Mouse (Mus musculus): ENCODE measurements around the gene Abhd16a. TPM values are rescaled to one million over a fixed set of nuclear protein-coding genes. Genes with fewer than 3 reads are reported as not detected.

The Abhd16a gene
- polyA plus RNA-seq, 1 experiment from 2014 or later: 89.6 TPM

DNA sequence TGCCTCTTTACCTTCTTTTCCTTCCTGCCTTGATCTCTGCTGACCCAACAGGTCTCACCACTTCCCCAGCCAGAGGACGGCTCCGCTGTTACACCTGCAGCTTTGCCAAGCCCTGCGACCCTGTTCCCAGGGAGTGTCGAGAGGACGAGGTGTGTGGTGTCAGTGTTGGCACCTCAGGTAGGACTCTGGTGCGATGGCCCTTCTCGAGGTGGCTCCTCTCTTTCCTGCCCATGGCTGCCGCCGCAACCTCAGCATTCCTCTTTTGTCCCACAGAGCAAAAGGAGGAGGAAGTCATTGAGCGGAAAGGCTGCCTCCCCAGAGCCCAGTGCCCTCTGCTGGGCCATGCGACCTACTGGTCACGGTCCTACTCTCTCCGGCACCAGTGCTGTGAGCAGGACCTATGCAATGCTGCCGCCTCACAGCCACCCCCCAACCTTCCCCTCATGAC is 11.3 kb upstream of the Abhd16a start, which contains the start of gene Ly6g6d:
Ly6g6d (minus strand) TSS at position 280 of the 448 bp plus-strand sequence.
- Histone ChIP-seq H3K9ac (no peak within 1 kb of the TSS; the same call in 1 of the 2 replicates), H3K27me3 (peaks cover 16% of the 10 kb centered on the region), H3K36me3 (no peaks in the 10 kb centered on the region), H3K9me3 (no peaks in the 10 kb centered on the region), H3K4me2 (peak within 1 kb of the TSS; percentile 45), H3K4me3 (peak within 1 kb of the TSS; percentile 20; the same call in 1 of the 2 replicates), H3K27ac (peak within 1 kb of the TSS; percentile 55; the same call in 1 of the 2 replicates), H3K4me1 (peaks cover 32% of the 10 kb centered on the region)
- ATAC-seq (ENCODE audit: insufficient number of reproducible peaks, insufficient read depth, low FRiP score, low TSS enrichment, low read depth): no peak
- WGBS: 10% methylated on average over 14 of the region's 14 CpGs

DNA sequence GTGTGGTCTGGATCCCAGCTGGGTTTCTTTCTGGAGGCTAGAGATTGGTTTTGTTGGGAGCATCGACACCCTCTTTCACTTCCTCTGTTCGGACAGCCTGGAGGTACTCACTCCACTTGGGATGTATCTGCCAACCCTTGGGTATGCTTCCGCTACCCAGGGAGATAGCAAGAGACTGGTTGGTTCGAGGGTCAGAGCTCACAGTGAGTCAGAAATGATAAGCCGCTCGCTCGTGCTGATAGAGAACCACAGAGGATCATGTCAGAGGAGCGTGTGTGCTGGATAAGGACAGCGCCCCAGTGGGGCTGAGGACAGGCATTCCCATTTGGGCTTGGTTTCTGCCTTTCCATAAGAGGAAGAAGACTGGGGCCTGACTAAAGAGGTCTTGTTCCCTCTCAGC is 9.3 kb upstream of the Abhd16a start:
- 70% methylated on average over 9 of the region's 9 CpGs for WGBS
- Histone ChIP-seq H3K4me1 (peaks cover 26% of the 10 kb centered on the region), H3K4me3 (no peak overlapping the region), H3K4me2 (no peak overlapping the region), H3K9me3 (no peaks in the 10 kb centered on the region), H3K27ac (no peak overlapping the region), H3K27me3 (peaks cover 16% of the 10 kb centered on the region), H3K36me3 (no peaks in the 10 kb centered on the region), H3K9ac (no peak overlapping the region)
- no peak for ATAC-seq (ENCODE audit: insufficient number of reproducible peaks, insufficient read depth, low FRiP score, low TSS enrichment, low read depth)

DNA sequence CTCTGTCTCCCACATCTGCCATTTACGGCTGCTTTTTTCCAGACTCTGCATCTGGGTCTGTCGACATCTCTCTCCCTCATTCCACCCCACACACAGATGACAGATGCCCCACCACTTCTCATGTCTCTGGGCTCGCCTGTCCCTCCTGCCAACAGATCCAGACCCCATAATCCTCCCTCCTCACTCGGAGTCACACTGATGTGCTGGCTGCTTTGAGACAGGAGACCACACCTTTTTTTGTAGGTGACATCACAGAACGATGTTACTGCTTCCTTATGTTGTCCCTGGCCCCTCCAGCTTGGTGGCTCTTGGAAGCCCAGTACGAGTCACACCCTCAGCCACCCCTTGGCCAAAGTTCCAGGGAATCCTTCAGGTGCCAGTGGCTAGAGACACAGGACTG is 8.8 kb upstream of the Abhd16a start:
- Histone ChIP-seq H3K36me3 (no peaks in the 10 kb centered on the region), H3K9me3 (no peaks in the 10 kb centered on the region), H3K27ac (no peak overlapping the region), H3K9ac (no peak overlapping the region), H3K4me1 (peaks cover 26% of the 10 kb centered on the region), H3K27me3 (peaks cover 16% of the 10 kb centered on the region), H3K4me3 (no peak overlapping the region), H3K4me2 (no peak overlapping the region)
- no peak for ATAC-seq (ENCODE audit: insufficient number of reproducible peaks, insufficient read depth, low FRiP score, low TSS enrichment, low read depth)
- 46% methylated on average over 6 of the region's 6 CpGs for WGBS

DNA sequence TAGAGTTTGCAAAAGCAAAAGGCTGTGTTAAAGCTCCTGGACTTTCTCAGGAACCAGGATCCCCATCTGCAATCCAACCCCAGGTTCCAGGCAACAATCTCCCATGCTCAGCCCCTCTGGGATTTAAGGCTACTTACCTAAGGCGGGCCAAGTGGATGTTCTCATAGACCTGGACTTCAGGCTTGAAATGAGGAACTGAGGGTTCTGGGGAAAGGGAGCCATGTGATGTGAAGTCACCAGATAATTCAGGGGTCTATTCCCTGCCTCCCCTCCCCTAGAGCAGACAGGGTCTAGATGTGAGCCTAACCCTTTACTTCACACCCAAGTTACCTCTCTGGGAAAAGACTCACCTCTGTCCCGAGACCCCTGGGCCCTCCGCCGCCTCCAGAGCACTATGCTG is 8.4 kb upstream of the Abhd16a start:
- WGBS: 65% methylated on average over 4 of the region's 4 CpGs
- Histone ChIP-seq H3K4me3 (no peak overlapping the region), H3K27me3 (peaks cover 16% of the 10 kb centered on the region), H3K27ac (no peak overlapping the region), H3K4me2 (no peak overlapping the region), H3K4me1 (peaks cover 26% of the 10 kb centered on the region), H3K36me3 (no peaks in the 10 kb centered on the region), H3K9me3 (no peaks in the 10 kb centered on the region), H3K9ac (no peak overlapping the region)
- ATAC-seq (ENCODE audit: insufficient number of reproducible peaks, insufficient read depth, low FRiP score, low TSS enrichment, low read depth): no peak

DNA sequence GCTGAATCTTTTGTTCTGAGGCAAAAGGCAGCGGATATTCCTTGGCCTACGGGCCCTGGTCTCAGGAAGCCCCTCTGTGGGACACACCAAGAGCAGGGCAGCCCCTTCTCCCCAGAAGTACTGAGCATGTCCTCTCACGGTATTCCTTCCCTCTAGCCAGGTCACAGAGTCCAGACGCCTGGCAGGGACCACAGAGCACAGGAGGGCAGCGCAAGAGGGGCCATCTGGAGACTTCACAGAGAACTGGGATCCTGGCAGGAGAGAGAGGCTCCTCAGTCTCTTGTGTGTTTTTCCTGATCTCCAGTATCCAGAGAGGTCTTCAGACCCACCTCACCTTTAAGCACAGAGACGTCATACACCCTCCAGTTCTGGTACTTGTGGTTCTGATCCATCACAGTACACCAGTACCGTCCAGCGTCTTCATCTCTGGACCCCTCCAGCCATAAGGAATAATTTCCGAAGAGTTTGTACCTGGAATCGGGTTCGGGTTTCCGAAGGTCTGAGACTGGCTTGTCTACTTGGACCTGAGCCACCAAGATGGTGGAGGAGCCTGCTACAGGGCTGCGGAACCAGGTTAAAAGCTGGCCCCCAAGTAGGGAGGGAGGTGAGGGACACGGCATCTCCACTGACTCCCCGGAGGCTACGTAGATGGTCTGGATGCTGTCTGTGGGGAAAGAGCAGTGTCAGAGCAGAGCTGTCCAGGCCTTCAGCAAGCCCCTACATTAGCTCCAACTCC is 6.1 kb upstream of the Abhd16a start:
- no peak overlapping the region for H3K27ac ChIP-seq
- H3K27me3 ChIP-seq: peaks cover 11% of the 10 kb centered on the region
- no peaks in the 10 kb centered on the region for H3K36me3 ChIP-seq
- H3K4me3 ChIP-seq: no peak overlapping the region
- peaks cover 4% of the 10 kb centered on the region for H3K4me1 ChIP-seq
- no peaks in the 10 kb centered on the region for H3K9me3 ChIP-seq
- no peak for ATAC-seq (ENCODE audit: insufficient number of reproducible peaks, insufficient read depth, low FRiP score, low TSS enrichment, low read depth)
- H3K4me2 ChIP-seq: no peak overlapping the region
- H3K9ac ChIP-seq: 0 out of 2 replicates have a peak overlapping the region, but pooled peaks have one; percentile 11
- 81% methylated on average over 16 of the region's 16 CpGs for WGBS

DNA sequence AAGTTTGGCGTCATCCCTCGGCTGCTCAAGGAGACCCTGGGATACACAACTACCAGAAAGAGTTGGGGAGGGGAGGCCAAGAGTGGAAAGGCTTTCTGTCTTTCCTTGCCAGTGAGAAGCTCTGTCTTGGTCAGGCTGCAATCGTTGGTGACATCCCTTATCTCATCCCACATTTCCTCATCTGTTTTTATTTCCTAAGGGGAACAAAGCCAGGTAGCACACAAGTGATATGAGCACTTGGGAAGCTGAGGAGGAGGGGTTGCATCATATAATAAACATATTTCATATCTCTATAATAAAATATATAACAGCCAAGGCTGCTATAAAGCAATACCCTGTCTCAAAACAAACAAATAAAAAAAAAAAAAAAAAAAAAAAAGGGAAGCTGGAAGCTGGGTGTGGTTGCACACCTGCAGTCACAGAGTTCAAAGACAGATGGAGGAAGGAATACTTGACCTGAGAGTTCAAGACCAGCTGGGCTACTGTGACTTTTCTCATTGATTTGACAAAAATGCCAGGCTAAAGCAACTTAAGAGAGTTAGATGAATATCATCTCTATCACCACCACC is 5.0 kb upstream of the Abhd16a start:
- Histone ChIP-seq H3K4me2 (no peak overlapping the region), H3K36me3 (no peaks in the 10 kb centered on the region), H3K27ac (no peak overlapping the region), H3K9ac (no peak overlapping the region), H3K4me1 (no peaks in the 10 kb centered on the region), H3K9me3 (no peaks in the 10 kb centered on the region), H3K4me3 (no peak overlapping the region), H3K27me3 (peaks cover 4% of the 10 kb centered on the region; the same call in 1 of the 2 replicates)
- no peak for ATAC-seq (ENCODE audit: insufficient number of reproducible peaks, insufficient read depth, low FRiP score, low TSS enrichment, low read depth)
- whole genome bisulfite sequencing: 84% methylated on average over 3 of the region's 3 CpGs

DNA sequence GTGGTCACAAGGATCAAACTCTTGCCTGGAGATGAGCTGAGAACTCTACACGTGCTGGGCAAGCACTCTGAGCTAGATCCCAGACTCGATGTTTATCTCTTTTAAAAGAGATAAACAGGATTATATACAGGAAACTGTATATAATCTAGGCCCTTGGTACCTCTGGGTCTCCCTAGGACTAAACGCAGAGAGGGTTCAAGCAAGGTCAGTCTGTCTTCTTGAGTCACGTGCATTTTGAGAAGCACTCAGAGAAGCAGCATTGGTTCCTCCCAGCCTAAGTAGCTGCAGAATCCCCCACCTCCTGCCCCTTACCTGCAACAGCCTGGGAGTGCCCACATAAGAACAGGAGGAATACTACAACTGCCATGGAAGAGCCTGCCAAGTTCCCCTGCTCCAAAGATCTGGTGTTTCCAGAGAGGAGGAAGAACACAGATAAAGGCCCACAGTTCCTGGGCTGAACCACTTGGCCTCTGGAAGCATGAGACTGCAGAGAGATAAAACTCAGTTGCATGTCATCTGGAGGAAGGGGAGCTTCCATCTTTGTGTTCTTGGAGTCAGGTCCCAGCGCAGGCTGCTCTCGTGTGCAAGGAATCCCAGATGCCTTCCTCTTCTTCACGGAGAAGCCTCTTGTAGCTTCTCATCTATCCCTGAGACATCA is 3.7 kb upstream of the Abhd16a start, which contains the start of gene Ly6g6f:
Ly6g6f (minus strand) TSS at position 403 of the 658 bp plus-strand sequence.
- Histone ChIP-seq H3K4me2 (no peak within 1 kb of the TSS), H3K9ac (no peak within 1 kb of the TSS), H3K4me3 (no peak within 1 kb of the TSS), H3K27ac (no peak within 1 kb of the TSS), H3K36me3 (no peaks in the 10 kb centered on the region), H3K4me1 (peaks cover 6% of the 10 kb centered on the region), H3K27me3 (no peaks in the 10 kb centered on the region), H3K9me3 (no peaks in the 10 kb centered on the region)
- no peak for ATAC-seq (ENCODE audit: insufficient number of reproducible peaks, insufficient read depth, low FRiP score, low TSS enrichment, low read depth)
- 83% methylated on average over 7 of the region's 7 CpGs for WGBS

DNA sequence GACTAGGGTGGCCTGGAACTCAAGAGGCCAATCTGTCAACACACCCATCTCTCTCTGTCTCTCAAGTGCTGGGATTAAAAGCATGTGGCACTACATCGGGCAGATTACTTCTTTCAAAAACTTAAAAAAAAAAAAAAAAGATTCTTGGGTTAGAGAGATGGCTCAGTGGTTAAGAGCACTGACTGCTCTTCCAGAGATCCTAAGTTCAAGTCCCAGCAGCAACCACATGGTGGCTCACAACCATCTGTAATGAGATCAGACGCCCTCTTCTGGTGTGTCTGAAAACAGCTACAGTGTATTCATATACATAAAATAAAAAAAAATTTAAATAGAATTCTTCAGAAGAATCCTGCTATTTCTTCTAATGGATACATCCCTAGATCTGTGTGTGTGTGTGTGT is 912 bp upstream of the Abhd16a start:
- H3K4me1 ChIP-seq: peaks cover 10% of the 10 kb centered on the region
- no peak overlapping the region for H3K9ac ChIP-seq
- 45% methylated on average over 2 of the region's 2 CpGs for WGBS
- peaks cover 17% of the 10 kb centered on the region for H3K36me3 ChIP-seq
- no peak for ATAC-seq (ENCODE audit: insufficient number of reproducible peaks, insufficient read depth, low FRiP score, low TSS enrichment, low read depth)
- H3K4me3 ChIP-seq: no peak overlapping the region
- no peak overlapping the region for H3K27ac ChIP-seq
- H3K4me2 ChIP-seq: no peak overlapping the region
- no peaks in the 10 kb centered on the region for H3K9me3 ChIP-seq
- no peaks in the 10 kb centered on the region for H3K27me3 ChIP-seq

DNA sequence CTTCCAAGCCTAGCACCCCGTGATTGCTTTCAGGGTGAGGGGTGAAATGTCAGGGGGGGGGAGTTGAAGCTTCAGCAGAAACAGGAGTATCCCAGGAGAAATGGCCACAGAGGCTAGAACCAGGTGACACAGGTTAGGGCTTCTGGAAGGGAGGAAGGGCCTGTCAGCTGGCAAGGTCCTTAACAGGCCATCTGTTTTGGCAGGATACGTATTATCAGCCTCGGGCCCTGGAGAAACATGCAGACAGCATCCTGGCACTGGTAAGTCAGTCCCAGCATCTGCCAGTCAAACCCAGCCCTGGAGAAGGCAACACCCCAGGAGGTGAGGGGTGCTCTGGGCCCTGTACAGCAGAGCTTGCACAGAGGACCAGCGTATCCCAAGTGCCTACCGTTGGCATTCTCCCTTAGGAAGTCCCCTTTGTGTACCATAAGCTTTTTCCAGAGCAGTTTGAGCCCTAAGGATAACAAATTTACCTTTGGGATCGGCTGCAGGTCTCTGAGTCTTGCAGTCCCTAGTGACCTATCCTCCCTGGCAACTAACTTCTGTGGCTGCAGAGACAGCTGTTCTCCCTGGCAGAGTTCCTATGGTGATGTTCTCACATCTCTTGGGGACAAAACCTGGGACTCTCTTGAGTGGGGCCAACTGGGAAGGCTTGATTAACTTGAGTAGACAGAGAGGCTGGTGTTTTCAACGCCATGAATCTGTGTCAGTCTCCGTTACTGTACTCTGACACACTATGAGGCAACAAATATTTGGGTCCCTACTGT is 1.3 kb downstream of the Abhd16a start:
- peak overlapping the region; percentile 66 for H3K4me3 ChIP-seq
- H3K9ac ChIP-seq: peak overlapping the region; percentile 91
- H3K36me3 ChIP-seq: peaks cover 38% of the 10 kb centered on the region
- no peaks in the 10 kb centered on the region for H3K9me3 ChIP-seq
- H3K4me2 ChIP-seq: peak overlapping the region; percentile 69
- H3K4me1 ChIP-seq: peaks cover 10% of the 10 kb centered on the region
- WGBS: 68% methylated on average over 8 of the region's 8 CpGs
- no peak for ATAC-seq (ENCODE audit: insufficient number of reproducible peaks, insufficient read depth, low FRiP score, low TSS enrichment, low read depth)
- H3K27me3 ChIP-seq: no peaks in the 10 kb centered on the region
- H3K27ac ChIP-seq: peak overlapping the region; percentile 94

DNA sequence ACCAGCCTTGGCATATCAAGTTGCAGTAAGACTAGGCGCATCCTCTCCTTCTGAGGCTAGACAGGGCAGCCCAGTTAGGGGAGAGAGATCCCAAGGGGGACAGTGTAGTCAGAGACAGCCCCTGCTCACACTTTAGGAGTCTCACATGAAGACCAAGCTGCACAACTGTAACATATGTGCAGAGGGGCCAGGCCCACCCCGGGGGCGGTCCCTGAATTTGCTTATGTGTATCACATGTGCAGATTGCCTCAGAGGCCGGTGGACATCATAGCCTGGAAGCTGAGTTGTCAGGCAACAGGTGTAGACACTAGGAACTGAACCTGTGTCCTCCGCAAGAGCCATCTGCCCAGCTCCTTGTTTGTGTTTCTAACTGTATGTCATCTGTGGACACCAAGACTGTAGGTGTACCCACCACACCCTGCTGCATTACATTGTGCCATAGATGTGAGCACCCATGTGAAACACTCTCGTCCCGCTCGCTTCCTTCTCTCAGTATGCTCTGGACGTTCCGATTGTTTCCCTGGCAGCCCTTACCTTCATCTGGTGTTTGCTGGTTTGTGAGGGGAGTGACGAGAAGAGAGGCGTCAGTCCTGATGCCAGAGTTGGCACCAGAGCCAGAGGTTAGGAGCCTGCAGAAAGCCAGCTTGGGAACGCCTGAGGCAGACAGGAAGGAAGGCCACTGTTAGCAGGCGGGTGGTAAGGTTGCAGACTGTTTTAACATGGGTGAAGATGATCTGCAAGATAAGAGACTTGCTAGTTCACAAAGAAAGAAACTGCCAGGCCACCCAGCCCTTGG is 3.5 kb downstream of the Abhd16a start:
- WGBS: 85% methylated on average over 14 of the region's 14 CpGs
- Histone ChIP-seq H3K4me2 (no peak overlapping the region), H3K27me3 (no peaks in the 10 kb centered on the region), H3K4me1 (peaks cover 10% of the 10 kb centered on the region), H3K36me3 (peaks cover 60% of the 10 kb centered on the region), H3K27ac (no peak overlapping the region), H3K4me3 (no peak overlapping the region), H3K9me3 (no peaks in the 10 kb centered on the region), H3K9ac (0 out of 2 replicates have a peak overlapping the region, but pooled peaks have one; percentile 54)
- ATAC-seq (ENCODE audit: insufficient number of reproducible peaks, insufficient read depth, low FRiP score, low TSS enrichment, low read depth): no peak

All from embryonic facial prominence, embryonic 13.5 days (tissue).